Mouse (Mus musculus) 3T3-L1 (cell line): ENCODE measurements around the gene Nmrk2.

Source experiments
- DNase-seq: peaks from one replicate; pipeline ENCODE4 v3.0.0-alpha.2; 2015; ENCODE audit warnings: low read depth, low spot score

Gene Nmrk2

DNA sequence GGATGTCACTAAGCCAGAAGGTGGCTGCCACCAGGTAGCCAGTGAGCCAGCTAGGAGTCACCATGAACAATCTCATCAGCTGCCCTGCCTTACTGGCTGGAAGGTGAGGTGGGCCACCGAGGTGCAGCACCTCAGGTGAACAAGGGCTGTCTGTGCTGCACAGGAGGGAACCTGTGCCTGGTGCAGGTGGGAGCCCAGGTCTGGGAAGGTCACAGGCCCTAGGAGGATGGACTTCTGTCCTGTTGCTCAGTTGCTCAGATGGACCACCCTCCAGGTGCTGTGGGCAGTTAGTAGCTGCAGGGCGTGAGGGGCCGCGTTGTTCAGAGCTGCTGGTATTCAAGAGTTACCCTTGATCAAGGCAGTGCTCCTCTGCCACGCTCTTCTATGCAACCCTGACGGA is 15.0 kb upstream of the Nmrk2 start:
- no peak for DNase-seq

DNA sequence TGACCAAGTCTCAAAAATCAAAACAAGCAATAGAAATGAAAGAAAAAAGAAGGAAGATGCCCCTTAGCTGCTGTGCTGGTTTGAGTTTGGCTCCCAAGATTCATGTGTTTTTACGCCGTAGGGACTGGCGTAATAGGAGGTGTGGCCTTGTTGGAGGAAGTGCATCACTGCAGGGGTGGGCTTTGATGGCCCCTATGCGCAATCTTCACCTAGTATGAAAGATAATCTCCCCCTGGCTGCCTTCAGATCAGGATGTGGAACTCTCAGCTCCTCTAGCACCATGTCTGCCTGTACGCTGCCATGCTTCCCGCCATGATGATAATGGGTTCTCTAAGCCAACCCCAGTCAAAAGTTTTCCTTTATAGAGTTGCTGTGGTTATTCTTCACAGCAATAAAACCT is 14.4 kb upstream of the Nmrk2 start:
- DNase-seq: no peak

DNA sequence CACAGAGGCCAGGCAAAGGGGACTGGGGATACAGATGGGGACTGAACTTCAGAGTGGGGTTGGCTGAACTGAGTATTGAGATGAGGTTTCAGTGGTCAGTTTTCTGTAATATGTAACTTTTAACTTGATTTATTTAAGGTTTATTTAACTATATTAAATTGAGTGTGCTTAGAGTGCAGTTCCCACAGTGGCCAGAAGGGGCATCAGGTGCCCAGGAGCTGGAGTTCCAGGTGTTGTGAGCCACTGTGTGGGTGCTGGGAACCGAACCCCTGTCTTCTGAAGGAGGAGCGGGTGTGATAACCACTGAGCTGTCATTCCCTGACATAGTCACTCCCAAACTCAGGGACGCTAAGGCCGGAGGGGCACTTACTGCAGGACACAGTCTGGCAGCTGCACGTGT is 8.3 kb upstream of the Nmrk2 start:
- DNase-seq: no peak

DNA sequence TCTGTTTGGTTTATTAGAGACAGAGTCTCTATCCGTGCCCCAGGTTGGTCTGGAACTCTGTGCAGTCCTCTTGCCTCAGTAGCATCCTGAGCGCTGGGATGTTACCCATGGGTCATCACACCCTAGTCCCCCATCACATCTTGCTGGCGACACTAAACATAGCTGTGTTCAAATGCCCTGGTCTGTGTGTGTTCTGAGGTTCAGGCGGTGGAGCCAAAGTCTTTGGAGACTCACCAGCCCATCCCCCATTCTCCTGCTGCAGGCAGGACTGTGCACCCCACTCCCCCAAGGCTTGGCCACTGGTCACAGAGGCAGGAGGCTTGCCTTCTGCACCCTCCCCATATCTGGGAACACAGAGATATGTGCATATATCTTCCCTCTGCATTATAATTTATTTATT is 2.3 kb upstream of the Nmrk2 start:
- no peak for DNase-seq

DNA sequence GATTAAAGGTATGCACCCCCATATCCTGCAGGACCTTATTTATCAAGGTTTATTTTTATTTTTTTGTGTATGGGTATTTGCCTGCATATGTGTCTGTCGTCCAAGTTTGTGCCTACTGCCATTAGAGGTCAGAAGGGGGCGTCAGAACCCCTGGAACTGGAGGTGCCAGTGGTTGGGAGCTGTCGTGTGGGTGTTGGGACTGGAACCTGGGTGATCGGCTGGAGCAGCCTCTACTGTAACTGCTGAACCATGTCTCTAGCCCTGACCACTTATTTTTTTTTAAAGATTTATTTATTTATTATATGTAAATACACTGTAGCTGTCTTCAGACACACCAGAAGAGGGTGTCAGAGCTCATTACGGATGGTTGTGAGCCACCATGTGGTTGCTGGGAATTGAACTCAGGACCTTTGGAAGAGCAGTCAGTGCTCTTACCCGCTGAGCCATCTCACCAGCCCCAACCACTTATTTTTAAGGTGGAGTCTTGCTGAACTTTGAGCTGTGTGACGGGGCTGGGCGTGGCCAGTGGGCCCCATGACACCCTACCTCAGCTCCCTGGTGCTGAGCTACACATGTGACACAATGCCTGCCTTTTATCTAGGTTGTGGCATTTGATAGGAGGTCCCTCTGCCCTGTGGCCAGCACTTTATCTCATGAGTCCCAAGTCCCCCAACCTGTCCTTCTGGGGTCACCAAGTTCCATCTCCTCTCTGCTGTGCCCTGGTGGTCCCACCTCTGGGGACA is 1.3 kb upstream of the Nmrk2 start:
- DNase-seq: no peak

DNA sequence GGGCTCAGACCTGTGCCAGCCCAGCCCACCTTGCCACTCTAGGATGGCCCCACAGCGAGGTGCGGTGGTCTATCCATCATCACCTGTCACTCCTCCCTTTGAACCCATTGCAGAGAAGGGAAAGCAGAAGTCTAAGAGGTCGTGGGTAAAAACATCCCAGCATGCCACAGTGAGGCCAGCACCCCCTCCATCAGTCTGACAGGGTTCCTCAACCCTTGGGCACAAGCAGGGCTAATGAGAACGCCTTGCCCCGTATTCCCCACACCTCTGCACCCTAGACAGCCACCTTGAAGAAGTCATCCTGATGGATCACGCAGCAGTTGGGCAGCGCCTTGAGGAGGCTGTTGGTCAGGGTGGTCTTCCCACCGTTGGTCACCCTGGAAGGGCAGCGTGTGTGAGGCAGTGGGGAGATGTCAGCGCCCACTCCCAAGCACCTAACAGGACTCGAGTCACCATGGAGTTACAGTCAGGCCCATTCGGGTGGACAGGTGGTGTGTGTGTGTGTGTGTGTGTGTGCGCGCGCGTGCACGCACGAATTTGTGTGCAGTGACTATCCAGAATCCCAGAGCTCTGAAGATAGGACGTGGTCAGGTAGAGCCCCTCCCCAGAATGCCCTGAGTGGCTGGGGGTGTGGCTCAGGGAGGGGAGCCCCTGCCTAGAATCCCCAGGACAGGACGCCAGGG is 1.1 kb downstream of the Nmrk2 start:
- DNase-seq: no peak

DNA sequence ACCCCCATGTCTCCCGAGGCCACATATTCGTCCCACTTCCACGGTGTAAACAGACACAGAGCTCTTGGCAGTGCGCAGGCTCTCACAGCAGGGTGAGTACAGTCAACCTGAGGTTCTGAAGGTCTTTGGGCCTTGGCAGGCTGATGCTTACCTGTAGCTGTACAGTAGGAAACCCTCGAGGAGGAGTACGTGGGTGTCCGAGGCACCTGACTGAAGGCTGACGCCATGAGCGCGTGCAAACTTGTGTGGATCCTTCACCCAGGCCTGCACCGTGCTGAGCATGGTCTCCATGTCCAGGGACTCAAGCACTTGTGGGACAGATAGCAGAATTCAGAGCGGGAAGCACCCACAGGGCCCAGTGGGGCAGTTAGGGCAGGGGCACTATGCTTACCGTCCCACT is 1.7 kb downstream of the Nmrk2 start:
- DNase-seq: no peak

DNA sequence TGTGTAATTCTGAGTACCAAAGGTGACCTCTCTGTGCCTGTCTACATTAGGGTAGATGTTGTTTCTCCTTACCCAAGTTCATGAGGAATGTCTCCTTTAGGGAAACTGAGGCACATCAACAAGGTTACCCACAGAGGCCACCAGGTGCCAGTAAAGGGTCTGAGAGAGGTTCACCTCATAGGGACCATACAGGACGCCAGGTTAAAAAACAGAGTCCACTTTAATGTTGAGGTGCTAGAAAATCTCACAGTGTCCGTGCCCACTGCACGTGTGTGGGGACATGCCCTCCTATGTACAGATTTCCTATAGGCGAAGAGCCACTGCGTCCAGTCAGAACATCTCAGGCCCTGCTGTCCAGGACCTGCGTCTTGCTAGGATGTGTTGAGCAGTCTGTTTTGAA is 2.9 kb downstream of the Nmrk2 start:
- DNase-seq: no peak

DNA sequence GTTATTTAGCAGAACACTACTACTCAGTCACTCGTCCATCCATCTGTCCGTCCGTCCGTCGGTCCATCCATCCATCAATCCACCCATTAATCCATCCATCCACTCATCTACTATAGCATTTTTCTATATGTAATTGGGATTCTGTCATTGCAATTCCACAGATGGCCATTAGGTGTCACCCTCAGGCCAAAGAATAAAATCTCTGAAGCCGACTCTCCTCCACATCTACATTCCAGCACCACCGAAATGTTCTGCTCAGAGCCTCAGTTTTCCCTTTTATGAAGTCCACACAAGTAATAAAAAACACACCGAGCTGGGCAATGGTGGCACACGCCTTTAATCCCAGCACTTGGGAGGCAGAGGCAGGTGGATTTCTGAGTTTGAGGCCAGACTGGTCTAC is 3.6 kb downstream of the Nmrk2 start:
- peak; percentile 84 for DNase-seq

DNA sequence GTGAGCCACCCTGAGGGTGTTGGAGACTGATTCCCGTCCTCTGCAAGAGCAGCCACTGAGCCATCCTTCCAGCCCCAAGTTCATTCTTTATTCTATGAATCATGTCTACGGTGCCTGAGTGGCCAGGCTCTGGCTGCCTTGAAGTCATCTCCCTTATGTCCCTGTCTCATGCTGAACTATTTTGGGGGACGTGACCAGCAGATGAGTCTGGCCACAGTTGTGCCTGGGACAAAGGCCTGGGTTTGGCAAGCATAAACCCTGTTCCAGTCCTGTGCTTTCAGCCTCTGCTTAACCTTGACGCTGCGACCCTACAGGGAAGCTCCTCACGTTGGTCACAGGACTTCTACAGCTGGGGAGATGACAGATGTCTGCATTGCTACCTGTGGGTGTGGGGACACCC is 4.5 kb downstream of the Nmrk2 start:
- DNase-seq: no peak

DNA sequence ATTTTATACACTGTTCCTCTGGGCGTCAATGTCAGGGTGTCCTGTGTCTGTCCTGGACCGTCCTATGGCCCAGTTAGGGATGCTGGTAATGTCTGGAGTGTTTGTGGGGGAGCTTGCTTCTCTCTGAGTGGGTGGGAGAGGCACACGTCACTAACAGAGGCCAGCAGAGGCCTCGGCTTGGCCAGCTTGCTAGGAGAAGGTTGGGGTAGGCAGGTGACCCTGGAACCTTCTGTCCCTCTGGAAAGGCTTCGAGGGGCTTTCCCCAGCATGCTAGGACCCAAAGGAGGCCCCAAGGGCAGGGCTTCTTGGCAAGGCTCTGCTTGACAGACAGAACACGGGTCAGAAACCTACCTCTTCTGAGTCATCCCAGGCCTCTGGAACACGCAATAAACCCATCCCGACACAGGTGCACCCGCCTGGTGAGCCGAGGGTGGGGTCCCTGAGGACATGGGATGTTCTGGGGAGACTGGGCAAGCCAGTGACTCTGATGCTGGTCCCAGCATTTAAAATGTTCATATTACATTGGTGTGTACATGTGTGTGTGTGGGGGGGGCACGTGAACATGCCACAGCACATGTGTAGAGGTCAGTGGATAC is 5.3 kb downstream of the Nmrk2 start:
- DNase-seq: no peak

DNA sequence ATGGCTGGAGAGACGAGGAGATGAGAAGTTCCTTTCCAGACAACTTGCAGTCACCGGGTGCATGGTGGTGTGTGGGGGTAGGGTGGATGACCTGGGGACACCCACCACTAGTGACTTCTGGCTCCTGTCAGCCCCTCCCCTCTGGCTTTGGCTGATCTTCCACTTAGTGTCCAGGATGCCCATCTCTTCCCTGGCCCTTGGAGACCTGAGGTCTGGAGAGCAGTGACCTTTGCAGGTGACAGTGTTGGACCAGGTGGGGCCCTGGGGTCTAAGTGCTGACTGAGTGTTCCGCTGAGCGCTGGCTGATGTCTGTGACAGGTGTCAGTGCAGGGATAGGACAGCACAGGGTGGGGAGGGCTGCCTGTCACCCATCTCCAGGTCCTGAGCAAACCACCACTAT is 6.6 kb downstream of the Nmrk2 start:
- no peak for DNase-seq

DNA sequence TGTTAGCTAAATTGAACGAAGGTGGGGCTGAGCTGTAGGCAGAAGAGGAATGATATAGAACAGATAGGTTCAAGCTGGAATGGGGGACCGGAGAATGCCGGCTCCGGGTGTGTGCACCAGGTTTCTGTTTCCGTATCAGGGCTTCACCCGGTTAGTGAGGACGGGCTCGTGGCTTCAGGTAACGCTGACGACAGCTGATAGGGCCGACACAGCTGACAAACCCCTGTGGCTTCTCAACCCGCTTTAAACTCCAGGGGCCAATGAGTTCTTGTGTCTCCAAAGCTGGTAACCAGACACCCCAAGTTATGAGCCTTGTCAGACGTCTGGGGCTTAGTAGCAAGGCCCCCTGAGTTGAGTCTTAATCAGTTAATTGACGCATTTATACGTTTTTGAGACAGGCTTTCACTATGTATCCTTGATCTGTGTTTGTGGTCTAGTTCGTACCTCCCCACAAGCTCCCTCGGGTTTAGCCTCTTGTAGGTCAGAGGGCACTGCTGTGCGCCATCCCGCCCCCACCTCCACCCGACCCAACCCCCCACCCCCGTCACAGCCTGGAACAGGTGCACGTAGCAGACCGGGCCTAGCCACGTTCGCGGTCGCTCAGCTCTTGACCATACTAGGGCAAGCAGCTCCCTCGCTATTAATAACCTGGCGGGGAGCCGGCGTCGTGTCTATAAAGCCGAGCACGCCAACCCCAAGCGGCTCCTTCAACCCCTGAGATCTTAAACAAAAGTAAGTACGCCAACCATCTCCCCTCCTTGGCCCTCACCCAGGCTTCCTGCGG is 7.7 kb downstream of the Nmrk2 start:
- DNase-seq: no peak

DNA sequence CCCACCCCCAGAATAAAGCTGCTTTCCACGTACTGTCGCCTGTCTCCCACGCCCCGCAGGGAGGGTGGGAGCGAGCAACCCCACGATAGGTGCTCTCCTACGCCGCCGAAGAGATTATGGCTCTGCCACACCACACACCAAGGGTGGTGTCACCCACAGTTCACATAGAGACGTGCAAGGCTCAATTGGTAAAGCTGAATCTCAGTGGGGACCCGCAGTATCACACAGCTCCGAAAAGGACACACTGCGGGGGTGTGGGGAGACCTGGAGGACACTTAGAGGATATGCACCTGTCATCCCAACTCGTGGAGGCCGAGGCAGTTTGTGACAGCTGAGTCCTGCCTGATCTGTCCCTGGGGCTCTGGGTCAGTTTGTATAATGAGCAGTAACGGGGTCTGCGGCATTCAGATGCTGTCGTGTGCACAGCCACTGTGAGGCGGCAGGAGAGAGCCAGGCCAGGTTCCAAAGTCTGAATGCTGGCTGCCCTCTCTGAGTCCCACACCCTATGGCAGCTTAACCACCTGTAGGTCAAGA is 8.8 kb downstream of the Nmrk2 start:
- DNase-seq: no peak

DNA sequence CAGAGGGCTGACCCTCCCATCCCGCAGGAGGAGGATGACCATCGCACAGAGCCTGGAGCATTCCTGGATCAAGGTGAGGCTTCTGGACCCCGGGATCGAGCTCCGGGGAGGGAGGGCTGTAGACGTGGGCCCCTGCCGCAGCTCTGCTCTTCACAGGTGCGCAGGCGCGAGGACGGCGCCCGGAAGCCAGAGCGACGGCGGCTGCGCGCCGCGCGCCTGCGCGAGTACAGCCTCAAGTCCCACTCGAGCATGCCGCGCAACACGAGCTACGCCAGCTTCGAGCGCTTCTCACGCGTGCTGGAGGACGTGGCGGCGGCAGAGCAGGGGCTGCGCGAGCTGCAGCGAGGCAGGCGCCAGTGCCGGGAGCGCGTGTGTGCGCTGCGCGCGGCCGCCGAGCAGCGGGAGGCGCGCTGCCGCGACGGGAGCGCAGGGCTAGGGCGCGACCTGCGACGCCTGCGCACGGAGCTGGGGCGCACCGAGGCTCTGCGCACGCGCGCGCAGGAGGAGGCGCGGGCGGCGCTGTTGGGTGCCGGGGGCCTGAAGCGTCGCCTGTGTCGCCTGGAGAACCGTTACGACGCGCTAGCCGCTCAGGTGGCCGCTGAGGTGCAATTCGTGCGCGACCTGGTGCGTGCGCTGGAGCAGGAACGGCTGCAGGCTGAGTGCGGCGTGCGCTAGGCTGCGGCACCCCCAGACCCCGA is 9.4 kb downstream of the Nmrk2 start:
- DNase-seq: no peak

DNA sequence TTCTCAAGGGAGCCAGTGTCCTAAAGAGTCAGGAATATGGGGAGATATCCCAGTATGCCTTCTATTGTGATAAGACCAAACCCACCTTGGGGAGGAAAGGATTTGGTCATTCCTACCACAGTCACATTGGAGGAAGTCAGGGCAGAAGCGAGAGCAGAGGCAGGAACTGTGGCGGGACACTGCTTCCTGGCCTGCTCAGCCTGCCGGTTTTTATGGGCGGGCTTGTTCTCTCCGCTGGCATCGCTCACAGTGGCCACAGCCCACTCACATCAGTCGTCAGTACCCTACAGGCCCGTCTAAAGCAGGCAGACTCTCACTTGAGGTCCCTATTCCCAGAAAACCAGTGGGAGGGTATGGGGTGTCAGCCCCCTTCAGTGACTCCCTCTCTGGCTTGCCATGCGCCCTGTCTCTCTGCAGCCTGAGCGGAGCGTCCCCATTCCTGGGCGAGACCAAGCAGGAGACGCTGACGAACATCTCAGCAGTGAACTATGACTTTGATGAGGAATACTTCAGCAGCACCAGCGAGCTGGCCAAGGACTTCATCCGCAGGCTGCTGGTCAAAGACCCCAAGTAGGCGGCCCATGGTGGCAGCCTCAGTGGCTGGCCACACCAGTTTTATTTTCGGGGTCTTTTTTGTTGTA is 10.4 kb downstream of the Nmrk2 start:
- no peak for DNase-seq

DNA sequence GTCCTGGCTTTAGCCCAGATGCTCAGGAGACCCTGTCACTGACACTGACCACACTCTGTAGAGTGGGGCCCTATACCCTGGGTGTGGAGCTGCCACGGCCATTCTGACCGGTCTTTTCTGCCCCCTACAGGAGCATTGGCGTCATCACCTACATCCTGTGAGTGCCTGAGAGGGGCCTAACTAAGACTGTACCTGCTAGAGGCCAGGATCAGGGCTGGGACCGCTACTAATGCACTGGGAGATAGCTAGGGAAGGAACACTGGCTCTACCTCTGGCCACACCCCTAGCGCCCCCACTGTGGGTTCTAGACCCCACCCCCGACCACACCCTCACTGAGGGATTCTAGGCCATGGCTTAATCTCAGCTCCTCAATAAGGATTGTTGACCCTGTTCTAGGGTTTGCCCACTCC is 10.9 kb downstream of the Nmrk2 start:
- DNase-seq: no peak

DNA sequence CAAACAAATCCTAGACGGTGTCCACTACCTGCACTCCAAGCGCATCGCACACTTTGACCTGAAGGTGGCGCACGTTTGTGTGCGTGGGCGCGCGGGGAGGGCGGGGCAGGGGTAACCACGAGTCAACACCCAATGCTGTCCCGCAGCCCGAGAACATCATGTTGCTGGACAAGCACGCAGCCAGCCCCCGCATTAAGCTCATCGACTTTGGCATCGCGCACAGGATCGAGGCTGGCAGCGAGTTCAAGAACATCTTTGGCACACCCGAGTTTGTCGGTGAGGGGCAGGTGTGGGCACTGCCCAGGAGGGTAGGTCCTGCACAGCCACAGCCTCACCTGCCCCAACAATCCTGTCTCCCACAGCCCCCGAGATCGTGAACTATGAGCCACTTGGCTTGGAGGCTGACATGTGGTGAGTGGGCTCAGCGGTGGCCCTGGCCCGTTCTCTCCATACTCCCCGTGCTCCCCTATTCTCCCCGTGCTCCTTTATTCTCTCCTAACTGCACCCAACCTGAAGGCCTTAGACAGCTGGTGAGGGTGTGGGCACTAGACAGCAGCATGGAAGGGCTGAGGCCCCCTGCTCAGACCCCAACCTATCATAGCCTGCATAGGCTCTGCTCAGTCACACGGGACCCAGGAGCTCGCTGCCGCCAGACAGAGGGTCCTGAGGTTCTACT is 11.5 kb downstream of the Nmrk2 start:
- DNase-seq: no peak

DNA sequence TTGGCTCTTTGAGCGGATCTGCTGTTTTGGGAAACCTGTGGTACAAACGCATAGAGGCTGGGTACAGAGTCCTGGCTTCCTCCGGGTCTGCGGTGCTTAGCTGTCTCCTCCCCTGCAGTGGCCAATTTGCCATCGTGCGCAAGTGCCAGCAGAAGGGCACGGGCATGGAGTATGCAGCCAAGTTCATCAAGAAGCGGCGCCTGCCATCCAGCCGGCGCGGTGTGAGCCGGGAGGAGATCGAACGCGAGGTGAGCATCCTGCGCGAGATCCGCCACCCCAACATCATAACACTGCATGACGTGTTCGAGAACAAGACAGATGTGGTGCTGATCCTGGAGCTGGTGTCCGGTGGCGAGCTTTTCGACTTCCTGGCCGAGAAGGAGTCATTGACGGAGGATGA is 12.0 kb downstream of the Nmrk2 start:
- no peak for DNase-seq

DNA sequence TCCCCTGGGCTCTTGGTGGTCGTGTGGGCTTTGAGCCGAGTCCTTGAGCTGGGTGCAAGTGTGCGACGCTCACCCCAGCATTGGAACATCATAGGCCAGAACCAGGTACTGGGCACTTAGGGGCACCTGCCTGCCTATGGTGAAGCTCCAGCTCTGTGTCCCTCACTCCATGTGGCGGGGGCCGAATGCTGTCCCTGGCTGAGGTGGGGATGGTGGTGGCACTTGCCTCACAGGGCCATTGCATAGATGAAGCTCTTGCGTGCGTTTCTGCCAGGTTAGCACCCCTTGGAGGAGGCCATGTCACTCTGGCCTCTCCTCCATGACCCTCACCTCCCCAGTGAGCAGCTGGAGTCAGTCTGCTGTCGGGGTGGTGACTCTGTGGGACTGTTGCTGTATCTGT is 14.7 kb downstream of the Nmrk2 start:
- no peak for DNase-seq
